14 mouse cellular contexts compared by ENCODE assay signal in the genomic region with DNA sequence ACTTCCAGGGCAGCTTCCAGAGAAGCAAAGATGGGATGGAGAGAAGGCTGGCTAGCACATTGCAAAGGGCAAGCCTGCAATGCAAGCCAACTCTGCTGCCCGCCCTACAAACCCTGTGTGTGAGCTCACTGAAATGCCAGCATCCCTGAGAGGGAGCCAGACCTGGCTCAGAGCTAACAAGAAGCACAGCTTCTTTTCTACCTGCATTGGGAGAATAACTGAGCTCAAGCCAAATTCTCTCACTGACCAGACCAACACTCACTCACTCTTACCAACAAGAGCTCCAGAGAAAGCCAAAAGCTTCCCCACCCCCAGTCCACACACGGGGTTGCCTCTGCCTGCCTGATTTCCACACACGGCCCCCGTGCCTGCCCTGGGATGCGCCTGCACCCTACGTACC. TPM values are rescaled to one million over a fixed set of nuclear protein-coding genes. Genes with fewer than 3 reads are reported as not detected.
DNase-seq lines count a peak whose midpoint lies in the region; ATAC-seq and TF ChIP-seq lines count a peak whose summit lies in the region.
"Had no signal": no experiment of that assay in that cellular context is flagged by ENCODE, and none has a peak within 500 bp of the region (broad histone marks: within the 10 kb centered on the region; RNA-seq: fewer than 3 reads in every experiment).

No protein-coding gene starts in this region.

- no peak for TF ChIP-seq POLR2A in heart, adult 2 months (IDR thresholded peaks at IDR 0.05; ENCODE audit: insufficient read depth, low read depth, low read length)

- TF ChIP-seq EP300 in heart, adult 2 months (IDR thresholded peaks at IDR 0.05; ENCODE audit: insufficient read depth, low read depth, low read length): no peak

- peak overlapping the region; percentile 8; the same call in 1 of the 2 replicates for H3K9ac ChIP-seq in heart, adult 2 months (ENCODE audit: low read depth, low read length)
- no peak overlapping the region for H3K9ac ChIP-seq in embryonic facial prominence, embryonic 13.5 days

- H3K4me1 ChIP-seq in heart, adult 2 months (ENCODE audit: control insufficient read depth, insufficient read depth, low read length): peaks cover 62% of the 10 kb centered on the region
- H3K4me1 ChIP-seq in embryonic facial prominence, embryonic 13.5 days: peaks cover 36% of the 10 kb centered on the region

- DNase-seq in heart, adult 2 months: no peak
- DNase-seq in heart, postnatal 25 days (ENCODE audit: low spot score): no peak
- no peak for DNase-seq in layer of hippocampus, adult 2 months (ENCODE audit: low spot score in 2 of 2)
- DNase-seq in layer of hippocampus, adult 18-20 months (ENCODE audit: low spot score in 2 of 2): no peak
- peak; percentile 89 for DNase-seq in brain, adult 2 months (ENCODE audit: low read depth, low spot score)
- DNase-seq in gastrocnemius, postnatal 36 days: no peak
- DNase-seq: adrenal gland, postnatal 25 days; B cell, adult 2 months had no signal

- 73% methylated on average over 6 of the region's 6 CpGs for WGBS in heart, adult 2 months
- 80% methylated on average over 6 of the region's 6 CpGs for WGBS in embryonic facial prominence, embryonic 13.5 days

- H3K9me3 ChIP-seq in embryonic facial prominence, embryonic 13.5 days: no peaks in the 10 kb centered on the region

- peaks cover 33% of the 10 kb centered on the region for H3K36me3 ChIP-seq in heart, adult 2 months (ENCODE audit: control insufficient read depth, insufficient read depth, low read length)
- H3K36me3 ChIP-seq in embryonic facial prominence, embryonic 13.5 days: peaks cover 75% of the 10 kb centered on the region

- intact Hi-C loops in heart, adult 2 months (cut with DNase I): no loop called here
- intact Hi-C loops in heart, postnatal 25 days (cut with DNase I): no loop called here
- intact Hi-C loops in gastrocnemius, postnatal 36 days (cut with DNase I): no loop called here

- ATAC-seq in embryonic facial prominence, embryonic 13.5 days (ENCODE audit: insufficient number of reproducible peaks, insufficient read depth, low FRiP score, low TSS enrichment, low read depth): no peak
- no peak for ATAC-seq in activated CD4-positive, CD25-positive, alpha-beta regulatory T cell, adult 4 months
- ATAC-seq: inflammation-experienced regulatory T-cells, adult 6 months had no signal

- no peak for TF ChIP-seq CTCF in heart, adult 2 months (IDR thresholded peaks at IDR 0.05)
- TF ChIP-seq CTCF in layer of hippocampus, adult 2 months (conservative IDR thresholded peaks at IDR 0.05): no peak

- peak overlapping the region; percentile 54 for H3K27ac ChIP-seq in heart, adult 2 months
- H3K27ac ChIP-seq in layer of hippocampus, adult 2 months: peak overlapping the region; percentile 89; the same call in 1 of the 2 replicates
- peak overlapping the region; percentile 44; the same call in 1 of the 2 replicates for H3K27ac ChIP-seq in embryonic facial prominence, embryonic 13.5 days

- H3K27me3 ChIP-seq in heart, adult 2 months (ENCODE audit: control insufficient read depth, insufficient read depth, low read length): no peaks in the 10 kb centered on the region
- H3K27me3 ChIP-seq in embryonic facial prominence, embryonic 13.5 days: no peaks in the 10 kb centered on the region
- H3K27me3 ChIP-seq: Patski had no signal

- no peak overlapping the region for H3K4me3 ChIP-seq in heart, adult 2 months
- no peak overlapping the region for H3K4me3 ChIP-seq in layer of hippocampus, adult 2 months
- no peak overlapping the region for H3K4me3 ChIP-seq in embryonic facial prominence, embryonic 13.5 days

- peaks cover 7% of the 10 kb centered on the region for H3K79me2 ChIP-seq in heart, adult 2 months (replicated peaks; ENCODE audit: control insufficient read depth, insufficient read depth, low read length)

- H3K4me2 ChIP-seq in embryonic facial prominence, embryonic 13.5 days: no peak overlapping the region

RNA-seq across cellular contexts. Expression of gene Myh9, which starts 37.5 kb away (rescaled TPM):
- total RNA-seq in heart, adult 2 months (2021): 100 to 1,000 TPM in 1 of 2 experiments, 10 to 100 TPM in 1; 88.3 to 111 TPM
- polyA plus RNA-seq in heart, adult 2 months (2012; rRNA removed): 30.4 and 46.8 TPM in 2 replicates
- total RNA-seq in heart, postnatal 25 days (2021): 100 to 1,000 TPM; 122 to 124 TPM
- total RNA-seq in layer of hippocampus, adult 2 months (2021): 10 to 100 TPM; 88.3 to 96.3 TPM
- total RNA-seq in layer of hippocampus, adult 18-20 months (2021): 10 to 100 TPM; 86.7 to 88.3 TPM
- 36.2 and 41.0 TPM in 2 replicates for polyA plus RNA-seq in embryonic facial prominence, embryonic 13.5 days (2015; fragmentation: Nextera tagmentation; extraction: Ambion mirVana)
- total RNA-seq in gastrocnemius, postnatal 36 days (2021): 10 to 100 TPM; 48.4 to 49.1 TPM
- polyA plus RNA-seq in activated CD4-positive, CD25-positive, alpha-beta regulatory T cell, adult 4 months (2017; shearing (Covaris generic)): 100 to 1,000 TPM; 243 to 280 TPM

RNA-seq across cellular contexts. Expression of gene Apol8, which starts 47.7 kb away (rescaled TPM):
- under 1 TPM in 1 of 2 experiments, not detected in 1; 0.55 TPM for total RNA-seq in heart, adult 2 months (2021)
- 0.06 TPM in 1 of 2 replicates, not detected in the other for polyA plus RNA-seq in heart, adult 2 months (2012; rRNA removed)
- total RNA-seq in heart, postnatal 25 days (2021): not detected
- total RNA-seq in layer of hippocampus, adult 2 months (2021): 1 to 10 TPM; 5.7 to 7.4 TPM
- total RNA-seq in layer of hippocampus, adult 18-20 months (2021): 1 to 10 TPM; 8.0 to 8.9 TPM
- 0.22 and 0.32 TPM in 2 replicates for polyA plus RNA-seq in embryonic facial prominence, embryonic 13.5 days (2015; fragmentation: Nextera tagmentation; extraction: Ambion mirVana)
- total RNA-seq in gastrocnemius, postnatal 36 days (2021): under 1 TPM in 1 of 2 experiments, not detected in 1; 0.47 TPM
- polyA plus RNA-seq in activated CD4-positive, CD25-positive, alpha-beta regulatory T cell, adult 4 months (2017; shearing (Covaris generic)): not detected
- total RNA-seq: adrenal gland, postnatal 25 days had no signal
- polyA plus RNA-seq: limb, embryonic 11.5 days; macrophage had no signal

Comparison
In these comparisons a context has a peak if more than half of its experiments do, and no peak if none do; other contexts are left out.
1. RNA of gene Apol8, which starts 47.7 kb away (total RNA-seq): 8.0 to 8.9 TPM in layer of hippocampus, adult 18-20 months and 5.7 to 7.4 TPM in layer of hippocampus, adult 2 months; 0.55 TPM in heart, adult 2 months, 0.47 TPM in gastrocnemius, postnatal 36 days and not detected in heart, postnatal 25 days; every median in the first group is over 4 times any median in the second.
2. Peak in every context shown above with its lines, with median percentiles within 50 percentile points of each other: H3K27ac ChIP-seq.